Mouse (Mus musculus) gastrocnemius, adult 2 months (tissue): Measurements from ENCODE around the gene Ccdc51. TPM values are rescaled to one million over a fixed set of nuclear protein-coding genes. Genes with fewer than 3 reads are reported as not detected.
A peak's percentile ranks its signal among the peaks of the same experiment; 100 is the strongest.
"Not testable (repeated sequence)": the region's sequence is repeated elsewhere in the genome, so short reads cannot be mapped to it uniquely, and the experiment has no call there.

Experiments
- DNase-seq: peaks from one replicate; pipeline ENCODE4 v3.0.0; 2022
- H3K27ac ChIP-seq: fragments of 200-600 bp; 2 replicates; pipeline ENCODE4 v1.8.1; 2022; ENCODE audit warnings: mild to moderate bottlenecking
- H3K4me3 ChIP-seq: fragments of 200-600 bp; 2 replicates; pipeline ENCODE4 v1.8.1; 2022; ENCODE audit warnings: mild to moderate bottlenecking, moderate library complexity
- CTCF ChIP-seq: fragments of 200-600 bp; IDR thresholded peaks from 2 replicates; pipeline ENCODE4 v1.8.1; 2022; ENCODE audit warnings: antibody characterized with exemption, mild to moderate bottlenecking, moderate library complexity
- intact Hi-C: fragments of 180-260 bp; cut with DNase I; formaldehyde crosslinking; loops from one replicate; pipeline ENCODE4 v1.15.1; 2025
- total RNA-seq, 2 experiments: library from RNA; stranded (reverse); gene quantifications; 2 replicates each; pipeline ENCODE4 v1.2.3; 2021

Gene Ccdc51
- total RNA-seq, 2 experiments from 2014 or later, result 6.5 to 7.9 TPM

DNA sequence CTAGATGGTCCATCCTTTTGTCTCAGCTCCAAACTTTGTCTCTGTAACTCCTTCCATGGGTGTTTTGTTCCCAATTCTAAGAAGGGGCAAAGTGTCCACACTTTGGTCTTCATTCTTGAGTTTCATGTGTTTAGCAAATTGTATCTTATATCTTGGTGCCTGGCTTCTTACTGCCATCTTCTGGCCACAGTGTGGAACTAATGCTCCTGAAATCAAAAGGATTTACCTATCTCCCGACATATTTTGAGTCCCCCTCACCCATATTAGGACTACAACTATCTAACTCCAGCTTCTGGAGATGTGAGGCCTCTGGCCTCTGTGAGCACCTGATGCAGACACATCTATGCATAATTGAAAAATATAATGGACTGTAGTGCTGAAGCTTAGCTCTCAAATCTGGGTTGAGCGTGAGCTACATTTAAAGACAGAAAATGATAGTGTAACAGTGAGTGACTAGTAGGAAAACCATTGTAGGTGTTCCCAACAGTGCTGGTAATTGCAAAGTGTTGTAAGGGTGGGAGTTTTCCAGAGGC, 40.3 kb downstream of the Ccdc51 start:
- no peak for DNase-seq

DNA sequence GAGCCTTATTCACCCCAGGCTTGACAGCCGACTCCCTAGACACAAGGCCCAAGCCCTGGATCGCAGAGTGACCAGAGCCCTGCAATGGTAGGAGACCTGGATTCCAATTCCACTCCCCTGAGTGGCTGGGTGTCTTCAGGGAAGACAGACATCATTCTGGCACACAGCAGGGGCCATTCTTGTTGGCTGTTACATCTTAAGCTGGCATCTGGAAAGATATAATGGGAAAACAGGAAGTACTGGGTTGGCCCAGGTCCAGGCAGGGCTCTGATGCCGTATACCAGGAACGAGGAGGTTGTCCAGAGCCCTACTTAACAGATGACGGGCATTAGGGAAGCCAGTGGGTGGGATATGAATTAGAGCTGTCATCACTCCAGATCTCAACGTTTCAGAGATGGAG, 41.0 kb downstream of the Ccdc51 start:
- DNase-seq, result no peak
- intact Hi-C loops, result no loop called here
- no peak overlapping the region for H3K4me3 ChIP-seq
- TF ChIP-seq CTCF, result no peak
- H3K27ac ChIP-seq, result no peak overlapping the region

More for the DNA sequence above, 40.3 kb downstream of the Ccdc51 start:
- Histone ChIP-seq H3K4me3 (no peak overlapping the region), H3K27ac (no peak overlapping the region)
- peak; percentile 73 for TF ChIP-seq CTCF
- intact Hi-C loops, result loop anchor here (1.0 kb wide), 1 partner anchor 119 kb away; no protein-coding TSS in a partner anchor

DNA sequence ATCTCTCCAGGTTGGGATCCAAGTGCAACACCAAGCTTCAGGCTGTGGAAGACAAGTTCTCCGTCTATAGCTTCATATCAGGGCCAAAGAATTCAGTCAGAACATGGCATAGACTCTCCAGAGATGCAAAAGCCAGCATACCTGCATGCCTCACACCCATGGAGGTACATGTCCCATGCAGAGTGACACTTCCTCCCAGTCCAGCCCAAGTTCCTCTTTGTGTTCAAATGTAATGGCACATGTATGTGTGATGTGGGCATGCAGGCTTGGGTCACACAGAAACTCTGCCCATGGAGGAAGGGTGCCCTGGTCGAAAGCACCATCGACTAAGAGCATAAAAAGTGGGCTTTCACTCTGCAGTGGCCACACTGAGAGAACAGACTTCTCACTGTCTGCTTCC, 41.9 kb downstream of the Ccdc51 start:
- intact Hi-C loops, result no loop called here
- Histone ChIP-seq H3K4me3 (no peak overlapping the region), H3K27ac (no peak overlapping the region)
- no peak for TF ChIP-seq CTCF
- DNase-seq, result no peak

DNA sequence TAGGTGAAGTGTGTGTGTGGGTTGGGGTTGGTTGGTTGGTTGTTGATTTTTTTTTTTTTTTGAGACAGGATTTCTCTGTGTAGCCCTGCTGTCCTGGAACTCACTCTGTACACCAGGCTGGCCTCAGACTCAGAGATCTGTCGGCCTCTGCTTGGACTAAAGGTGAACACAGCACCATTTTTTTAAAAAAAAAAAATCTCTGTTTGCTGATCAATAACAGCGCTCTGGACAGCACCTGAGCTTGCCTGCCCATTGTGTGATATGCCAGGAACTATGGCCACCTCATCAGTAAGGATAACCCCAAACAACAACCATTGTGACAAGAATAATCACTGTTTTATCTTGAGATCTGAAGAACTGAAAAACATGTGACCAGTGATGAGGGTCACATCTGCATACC, 42.8 kb downstream of the Ccdc51 start:
- Histone ChIP-seq H3K4me3 (no peak overlapping the region), H3K27ac (no peak overlapping the region)
- intact Hi-C loops, result no loop called here
- no peak for DNase-seq
- TF ChIP-seq CTCF, result no peak

DNA sequence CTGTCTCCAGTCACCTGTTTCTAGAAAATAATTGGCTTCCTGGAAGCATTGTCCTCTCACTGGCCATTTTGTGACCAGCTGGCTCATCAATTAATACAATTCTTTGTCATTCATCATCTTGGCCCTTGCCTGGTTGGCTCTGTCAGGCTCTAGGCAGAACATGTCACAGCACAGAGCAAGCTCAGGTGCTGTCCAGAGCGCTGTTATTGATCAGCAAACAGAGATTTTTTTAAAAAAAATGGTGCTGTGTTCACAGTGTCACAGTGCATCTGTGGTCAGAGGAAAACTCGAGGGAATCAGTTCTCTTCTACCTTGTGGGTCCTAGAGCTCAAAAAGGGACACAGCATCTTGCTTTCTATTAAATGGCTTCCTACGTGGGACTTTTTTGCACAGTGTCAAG, 43.2 kb downstream of the Ccdc51 start:
- H3K27ac ChIP-seq, result no peak overlapping the region
- DNase-seq, result no peak
- no peak for TF ChIP-seq CTCF
- H3K4me3 ChIP-seq, result no peak overlapping the region
- intact Hi-C loops, result no loop called here

DNA sequence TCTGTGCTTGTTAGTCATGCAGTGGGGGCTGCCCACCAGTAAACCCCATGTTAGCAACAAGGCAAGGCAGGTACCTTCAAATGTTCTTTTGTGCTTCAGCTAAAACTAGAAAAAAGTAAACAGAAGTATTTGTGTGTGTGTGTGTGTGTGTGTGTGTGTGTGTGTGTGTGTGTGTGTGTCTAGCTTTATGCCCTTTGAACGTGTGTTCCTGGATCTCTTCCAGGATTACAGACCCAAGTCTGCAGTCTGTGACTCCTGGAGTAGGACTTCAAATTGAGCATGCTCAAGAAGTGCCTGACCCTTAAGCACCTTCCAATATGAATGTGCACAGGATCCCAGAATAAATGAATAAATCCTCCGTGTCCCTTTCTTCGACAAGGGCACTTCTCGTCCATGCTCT, 44.8 kb downstream of the Ccdc51 start:
- intact Hi-C loops, result no loop called here
- TF ChIP-seq CTCF, result no peak
- DNase-seq, result no peak
- no peak overlapping the region for H3K27ac ChIP-seq
- H3K4me3 ChIP-seq, result no peak overlapping the region

DNA sequence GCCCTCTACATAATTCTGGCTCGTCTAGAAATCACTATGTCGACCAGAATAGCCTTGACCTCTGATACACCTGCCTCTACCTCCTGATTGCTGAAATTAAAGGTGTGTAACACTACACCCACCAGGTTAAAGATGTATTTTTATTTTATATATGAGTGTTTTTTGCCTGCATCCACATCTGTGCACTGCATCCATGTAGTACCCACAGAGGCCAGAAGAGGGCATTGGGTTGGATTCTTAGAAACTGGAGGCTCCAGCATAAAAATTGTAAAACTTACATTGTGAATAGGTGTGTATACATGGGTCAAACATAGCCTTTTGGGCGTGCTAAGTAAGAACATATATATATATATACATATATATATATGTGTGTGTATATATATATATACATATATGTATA, 45.9 kb downstream of the Ccdc51 start:
- no peak for DNase-seq
- intact Hi-C loops, result no loop called here
- peak; percentile 55 for TF ChIP-seq CTCF
- no peak overlapping the region for H3K4me3 ChIP-seq
- H3K27ac ChIP-seq, result no peak overlapping the region

DNA sequence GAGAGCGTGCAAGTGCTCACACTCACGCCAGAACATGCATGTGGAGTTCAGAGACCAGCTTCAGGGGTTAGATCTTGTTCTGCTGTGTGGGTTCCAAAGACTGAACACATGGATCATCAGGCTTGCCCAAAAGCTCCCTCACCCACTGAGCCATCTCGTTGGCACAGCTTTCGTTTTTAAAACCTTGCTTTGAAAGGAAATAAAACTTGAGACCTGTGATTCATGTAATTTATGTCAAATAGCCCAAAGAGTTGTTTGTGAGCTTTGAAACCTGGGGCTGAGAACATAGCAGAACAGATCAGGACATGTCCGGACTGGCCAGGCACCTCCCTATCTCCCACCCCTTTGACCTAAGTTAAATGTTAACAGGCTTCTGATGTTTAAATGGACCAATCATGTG, 47.8 kb downstream of the Ccdc51 start:
- no peak overlapping the region for H3K27ac ChIP-seq
- no peak overlapping the region for H3K4me3 ChIP-seq
- intact Hi-C loops, result no loop called here
- no peak for DNase-seq
- no peak for TF ChIP-seq CTCF

DNA sequence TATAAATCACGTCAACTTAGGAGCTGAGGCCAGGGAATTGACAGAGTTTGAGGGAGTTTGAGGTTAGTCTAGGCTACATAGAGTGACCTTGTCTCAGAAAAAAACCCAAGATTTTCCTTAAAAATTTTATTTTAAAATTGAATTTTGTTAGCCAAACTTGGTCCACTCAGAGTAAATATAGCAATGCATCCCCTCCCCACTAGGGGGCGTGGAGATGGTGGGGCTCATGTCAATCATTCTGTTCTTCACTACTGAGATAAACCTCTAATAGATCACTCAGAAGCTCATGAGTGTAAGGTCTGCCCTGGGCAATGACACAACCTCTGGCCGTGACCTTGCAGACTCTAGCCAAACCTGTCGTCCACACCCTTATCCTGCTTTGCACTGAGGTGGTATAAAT, 58.1 kb downstream of the Ccdc51 start:
- intact Hi-C loops, DNase-seq, H3K4me3 ChIP-seq, H3K27ac ChIP-seq: not testable (repeated sequence)
- TF ChIP-seq CTCF, result peak; percentile 42

Other genes with a start within 250 kb of the Ccdc51 start
- gene Slc26a6, start 229.2 kb upstream of the Ccdc51 start, total RNA-seq, result 10 to 100 TPM; 15.7 to 21.2 TPM
- gene Tmem89, start 167.9 kb upstream of the Ccdc51 start, total RNA-seq, result not detected
- 1,000 to 10,000 TPM in 1 of 2 experiments, 100 to 1,000 TPM in 1; 834 to 1,182 TPM for gene Uqcrc1, start 145.9 kb upstream of the Ccdc51 start, total RNA-seq
- gene Col7a1, start 128.9 kb upstream of the Ccdc51 start, total RNA-seq, result 1 to 10 TPM in 1 of 2 experiments, under 1 TPM in 1; 0.95 to 3.0 TPM
- gene Ucn2, start 96.5 kb upstream of the Ccdc51 start, total RNA-seq, result 1 to 10 TPM in 1 of 2 experiments, under 1 TPM in 1; 0.47 to 1.1 TPM
- gene Pfkfb4, start 90.7 kb upstream of the Ccdc51 start, total RNA-seq, result 10 to 100 TPM; 26.4 to 58.3 TPM
- gene Shisa5, start 43.9 kb upstream of the Ccdc51 start, total RNA-seq, result 10 to 100 TPM; 15.9 to 17.0 TPM
- 10 to 100 TPM; 13.2 TPM for gene Trex1, start 22.8 kb upstream of the Ccdc51 start, total RNA-seq
- 1 to 10 TPM; 8.0 to 8.5 TPM for gene Atrip, start 8.4 kb upstream of the Ccdc51 start, total RNA-seq
- gene Tma7, start 94 bp downstream of the Ccdc51 start, total RNA-seq, result 100 to 1,000 TPM; 316 to 321 TPM
- 1 to 10 TPM in 1 of 2 experiments, under 1 TPM in 1; 0.54 to 1.1 TPM for gene Plxnb1, start 12.9 kb downstream of the Ccdc51 start, total RNA-seq
- not detected for gene Fbxw21, start 79.5 kb downstream of the Ccdc51 start, total RNA-seq
- not detected for gene Fbxw13, start 113.5 kb downstream of the Ccdc51 start, total RNA-seq
- gene Fbxw20, start 152.3 kb downstream of the Ccdc51 start, total RNA-seq, result not detected
- not detected for gene Fbxw14, start 205.2 kb downstream of the Ccdc51 start, total RNA-seq